Mouse (Mus musculus): ENCODE results near the gene Tcl1b4.

Gene Tcl1b4

GRCm38 (mm10) chr12:105248763-105249233 is 47.0 kb downstream of the Tcl1b4 start:
- DNase-seq (ENCODE audit: low read depth, low spot score) = no peak

GRCm38 (mm10) chr12:105253796-105254195 is 52.0 kb downstream of the Tcl1b4 start:
- DNase-seq (ENCODE audit: low read depth, low spot score) = no peak
